Mouse (Mus musculus) hindbrain, embryonic 13.5 days (tissue): Measurements from ENCODE around the gene Zfhx3. TPM values are rescaled to one million over a fixed set of nuclear protein-coding genes. Genes with fewer than 3 reads are reported as not detected.
A peak's percentile ranks its signal among the peaks of the same experiment; 100 is the strongest.

Source experiments
- ATAC-seq: fragments of 200-750 bp; cut with Nextera tagmentation; 2 replicates; pipeline ENCODE4 v1.8.0; 2017; ENCODE audit warnings: moderate TSS enrichment; ENCODE audit not compliant: low FRiP score
- H3K27ac ChIP-seq: fragments of 300-500 bp; sonication (generic); 2 replicates; pipeline ENCODE4 v1.5.1; 2015; ENCODE audit warnings: inconsistent platforms, mild to moderate bottlenecking, moderate library complexity
- H3K27me3 ChIP-seq: fragments of 300-500 bp; sonication (generic); 2 replicates; pipeline ENCODE4 v1.6.1; 2015; ENCODE audit warnings: mild to moderate bottlenecking, inconsistent platforms
- H3K36me3 ChIP-seq: fragments of 300-500 bp; sonication (generic); 2 replicates; pipeline ENCODE4 v1.6.1; 2015; ENCODE audit warnings: mild to moderate bottlenecking, inconsistent platforms
- H3K4me1 ChIP-seq: fragments of 300-500 bp; sonication (generic); replicated peaks from 2 replicates; pipeline ENCODE4 v1.6.1; 2015; ENCODE audit warnings: inconsistent platforms
- H3K4me2 ChIP-seq: fragments of 300-500 bp; sonication (generic); 2 replicates; pipeline ENCODE4 v1.6.1; 2015; ENCODE audit warnings: inconsistent platforms, mild to moderate bottlenecking, moderate library complexity
- H3K4me3 ChIP-seq: fragments of 300-500 bp; sonication (generic); 2 replicates; pipeline ENCODE4 v1.5.1; 2015; ENCODE audit warnings: mild to moderate bottlenecking, inconsistent platforms
- H3K9ac ChIP-seq: fragments of 300-500 bp; sonication (generic); 2 replicates; pipeline ENCODE4 v1.6.1; 2015; ENCODE audit warnings: mild to moderate bottlenecking, inconsistent platforms
- H3K9me3 ChIP-seq: fragments of 300-500 bp; sonication (generic); 2 replicates; pipeline ENCODE4 v1.6.1; 2016; ENCODE audit warnings: inconsistent platforms
- WGBS: fragments of 180-500 bp; shearing (Covaris S2); methylation state at CpG from one replicate; pipeline ENCODE4 v1.1.7; 2015; 5-methylcytosine and 5-hydroxymethylcytosine counted together
- polyA plus RNA-seq: library from polyadenylated mRNA; unstranded; fragments of >200 nt; fragmentation: Nextera tagmentation; extraction: Ambion mirVana; gene quantifications from 2 replicates; pipeline ENCODE4 v1.2.1, GENCODE M21; 2015

Zfhx3 gene
- polyA plus RNA-seq, 1 experiment from 2014 or later = 36.9 TPM

DNA sequence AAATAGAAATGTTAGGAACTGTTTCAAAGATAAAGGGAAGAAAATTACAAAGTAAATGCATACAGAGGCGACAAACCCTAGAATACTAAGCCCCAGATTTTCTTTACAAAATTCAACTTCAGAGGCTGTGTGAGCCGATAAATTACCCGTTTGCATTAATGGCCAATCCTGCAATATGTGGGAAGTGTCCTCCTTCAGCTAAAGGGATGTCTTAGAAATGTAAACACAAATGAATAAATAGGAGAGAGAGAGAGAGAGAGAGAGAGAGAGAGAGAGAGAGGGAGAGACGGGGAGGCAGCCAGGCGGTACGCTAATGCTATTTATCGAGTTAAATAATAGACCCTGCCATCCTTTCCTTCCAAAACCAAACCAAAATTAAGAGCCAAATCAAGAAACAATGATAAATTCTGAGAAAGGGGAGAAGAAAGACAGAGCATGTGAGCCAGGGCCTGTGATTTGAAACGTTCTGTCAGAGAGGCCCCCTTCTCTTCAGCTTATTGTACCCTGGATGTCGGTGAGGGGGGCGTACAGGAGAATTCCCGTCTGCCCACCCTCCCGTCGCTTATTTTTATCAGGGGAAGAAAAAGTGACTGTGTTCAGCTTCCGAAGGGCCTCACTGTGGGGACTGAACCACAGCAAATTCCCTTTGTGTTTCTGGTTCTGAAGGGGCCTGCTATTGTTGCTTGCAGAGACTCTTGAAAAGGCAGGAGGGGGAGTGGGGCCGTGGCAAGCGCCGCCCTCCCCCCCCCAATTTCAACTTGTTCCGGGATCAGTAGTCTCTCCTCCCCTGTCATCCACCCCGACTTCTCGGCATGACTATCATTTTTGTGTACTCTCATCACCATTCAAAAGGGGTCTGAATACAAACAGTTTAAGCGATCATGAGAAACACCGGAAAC, 303.8 kb downstream of the Zfhx3 start:
- Histone ChIP-seq H3K27me3 (peaks cover 19% of the 10 kb centered on the region), H3K4me2 (peak overlapping the region; percentile 36), H3K27ac (peak overlapping the region; percentile 94), H3K9ac (peak overlapping the region; percentile 59), H3K9me3 (no peaks in the 10 kb centered on the region), H3K4me1 (peaks cover 45% of the 10 kb centered on the region), H3K36me3 (no peaks in the 10 kb centered on the region), H3K4me3 (no peak overlapping the region)
- 0 out of 2 replicates have a peak, but pooled peaks have one; percentile 17 for ATAC-seq
- WGBS = 18% methylated on average over 22 of the region's 22 CpGs

DNA sequence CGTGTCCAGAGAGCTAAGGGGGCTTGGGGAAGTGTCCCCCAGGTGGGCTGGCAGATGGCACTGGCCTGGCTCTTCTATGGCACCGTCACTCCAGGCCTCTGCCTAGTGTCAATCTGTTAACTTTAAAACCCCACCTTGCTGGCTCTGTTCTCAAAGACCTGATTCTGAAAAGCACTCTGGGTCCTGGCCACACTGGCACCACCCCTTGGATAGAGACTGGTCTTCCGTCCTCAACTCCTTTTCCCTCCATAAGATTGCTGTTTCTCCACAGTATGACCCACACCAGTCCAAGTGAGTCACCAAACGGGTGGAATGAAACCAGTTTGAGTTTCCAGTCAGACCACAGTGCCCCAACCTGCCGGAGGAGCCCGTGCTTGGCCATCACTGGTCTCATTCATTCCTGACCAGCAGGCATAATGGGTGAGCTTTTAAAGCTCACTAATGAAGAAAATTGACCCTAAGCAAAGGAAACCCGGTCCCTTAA, 304.5 kb downstream of the Zfhx3 start:
- Histone ChIP-seq H3K4me2 (peak overlapping the region; percentile 36; the same call in 1 of the 2 replicates), H3K9ac (no peak overlapping the region), H3K4me1 (peaks cover 42% of the 10 kb centered on the region), H3K27me3 (peaks cover 18% of the 10 kb centered on the region; the same call in 1 of the 2 replicates), H3K36me3 (no peaks in the 10 kb centered on the region), H3K27ac (peak overlapping the region; percentile 94), H3K9me3 (no peaks in the 10 kb centered on the region), H3K4me3 (no peak overlapping the region)
- WGBS = 28% methylated on average over 7 of the region's 7 CpGs
- no peak for ATAC-seq

DNA sequence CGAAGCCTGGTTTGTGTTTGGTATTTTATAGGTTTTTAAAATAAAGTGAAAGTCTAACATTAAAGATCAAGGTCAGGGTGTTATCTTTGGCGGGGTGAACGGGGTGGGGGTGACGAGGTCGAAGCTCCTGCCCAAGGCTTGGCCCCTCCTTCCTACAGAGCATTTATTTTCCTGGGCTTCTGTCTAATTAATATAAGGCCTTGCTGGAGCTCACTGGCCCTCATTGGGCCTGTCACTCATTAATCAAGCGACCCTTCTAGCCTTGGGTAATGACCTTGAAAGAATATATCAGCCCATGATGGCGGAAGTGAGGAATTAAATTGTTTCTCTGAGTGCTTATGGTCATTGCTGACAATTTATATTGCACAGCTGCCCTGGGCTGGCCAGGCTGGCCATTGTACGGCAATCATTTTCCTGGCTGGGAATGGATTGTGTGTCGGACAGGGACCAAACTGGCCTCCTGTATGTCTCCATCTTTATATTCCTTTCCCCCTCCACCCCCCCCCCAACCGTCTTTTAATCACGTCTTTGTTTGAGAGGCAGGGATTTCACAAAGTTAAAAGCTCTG, 322.2 kb downstream of the Zfhx3 start:
- H3K9ac ChIP-seq = no peak overlapping the region
- H3K4me3 ChIP-seq = no peak overlapping the region
- no peak for ATAC-seq
- no peaks in the 10 kb centered on the region for H3K27me3 ChIP-seq
- no peaks in the 10 kb centered on the region for H3K36me3 ChIP-seq
- 47% methylated on average over 11 of the region's 11 CpGs for WGBS
- H3K27ac ChIP-seq = peak overlapping the region; percentile 3; the same call in 1 of the 2 replicates
- H3K4me2 ChIP-seq = no peak overlapping the region
- no peaks in the 10 kb centered on the region for H3K9me3 ChIP-seq
- peaks cover 9% of the 10 kb centered on the region for H3K4me1 ChIP-seq

DNA sequence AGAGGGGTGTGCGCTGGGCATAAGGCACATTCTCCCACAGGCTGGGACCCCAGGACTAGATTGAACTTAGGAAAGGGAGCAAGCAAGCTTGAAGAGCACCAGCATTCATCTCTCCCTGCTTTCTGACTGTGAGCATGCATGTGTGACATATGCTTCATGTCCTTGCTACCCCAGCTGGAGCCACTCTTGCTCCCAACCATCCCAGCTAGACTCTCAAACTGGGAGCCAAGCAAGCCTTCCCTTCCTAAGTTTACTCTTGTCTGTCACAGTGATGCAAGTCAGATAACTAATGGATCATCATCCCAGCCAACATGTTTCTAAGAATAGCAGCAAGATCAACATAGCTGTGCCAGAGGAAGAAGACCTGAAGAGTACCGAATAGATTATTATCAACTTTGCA, 335.5 kb downstream of the Zfhx3 start:
- Histone ChIP-seq H3K36me3 (no peaks in the 10 kb centered on the region), H3K9ac (no peak overlapping the region), H3K27me3 (no peaks in the 10 kb centered on the region), H3K27ac (no peak overlapping the region), H3K9me3 (no peaks in the 10 kb centered on the region), H3K4me2 (no peak overlapping the region), H3K4me3 (no peak overlapping the region), H3K4me1 (0 out of 2 replicates have a peak, but pooled peaks cover 4% of the 10 kb centered on the region)
- 89% methylated on average over 2 of the region's 2 CpGs for WGBS
- ATAC-seq = no peak

DNA sequence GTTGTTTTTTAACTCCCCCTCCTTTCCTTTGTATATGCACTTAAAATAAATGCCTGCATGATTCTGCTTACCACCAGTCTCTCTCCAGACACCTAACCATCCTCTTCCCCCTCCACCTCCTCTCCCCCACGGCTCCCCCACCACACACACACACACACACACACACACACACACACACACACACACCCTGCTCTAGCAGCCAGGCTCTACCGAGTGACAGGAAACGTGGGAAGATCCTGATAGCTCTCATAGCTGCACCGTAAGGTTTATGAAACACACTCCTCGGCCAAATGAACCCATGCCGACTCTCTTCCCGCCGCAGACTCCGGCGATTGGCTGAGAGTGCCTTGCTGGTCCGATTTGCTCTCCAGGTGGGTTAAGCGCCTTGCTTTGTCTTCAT, 339.5 kb downstream of the Zfhx3 start:
- ATAC-seq = no peak
- Histone ChIP-seq H3K27me3 (peaks cover 3% of the 10 kb centered on the region; the same call in 1 of the 2 replicates), H3K9ac (no peak overlapping the region), H3K4me2 (0 out of 2 replicates have a peak overlapping the region, but pooled peaks have one; percentile 8), H3K9me3 (no peaks in the 10 kb centered on the region), H3K36me3 (no peaks in the 10 kb centered on the region), H3K4me3 (no peak overlapping the region), H3K4me1 (peaks cover 4% of the 10 kb centered on the region; the same call in 1 of the 2 replicates), H3K27ac (peak overlapping the region; percentile 80)
- WGBS = 65% methylated on average over 12 of the region's 12 CpGs

DNA sequence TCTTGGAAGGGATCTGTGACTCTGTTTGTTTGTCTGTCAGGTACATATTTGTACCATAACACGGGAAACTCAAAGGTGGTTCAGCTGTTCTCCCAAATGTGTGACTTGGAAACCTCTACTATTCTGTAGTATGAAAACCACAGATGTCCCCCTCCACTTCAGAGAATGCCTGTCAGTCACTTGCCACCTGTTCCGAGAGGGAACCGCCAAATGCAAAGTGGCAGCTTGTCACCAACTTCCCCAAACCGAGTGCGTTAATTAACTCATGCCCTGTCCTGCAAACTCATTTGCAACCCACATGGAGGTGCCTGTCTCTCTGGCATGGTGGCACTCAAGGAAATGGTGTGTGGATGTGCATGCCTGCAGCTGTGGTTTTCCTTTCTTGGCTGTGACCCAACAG, 343.7 kb downstream of the Zfhx3 start:
- Histone ChIP-seq H3K27ac (no peak overlapping the region), H3K4me1 (peaks cover 4% of the 10 kb centered on the region; the same call in 1 of the 2 replicates), H3K4me3 (no peak overlapping the region), H3K27me3 (peaks cover 8% of the 10 kb centered on the region; the same call in 1 of the 2 replicates), H3K36me3 (no peaks in the 10 kb centered on the region), H3K9ac (no peak overlapping the region), H3K4me2 (no peak overlapping the region), H3K9me3 (no peaks in the 10 kb centered on the region)
- ATAC-seq = no peak
- 48% methylated on average over 5 of the region's 5 CpGs for WGBS

DNA sequence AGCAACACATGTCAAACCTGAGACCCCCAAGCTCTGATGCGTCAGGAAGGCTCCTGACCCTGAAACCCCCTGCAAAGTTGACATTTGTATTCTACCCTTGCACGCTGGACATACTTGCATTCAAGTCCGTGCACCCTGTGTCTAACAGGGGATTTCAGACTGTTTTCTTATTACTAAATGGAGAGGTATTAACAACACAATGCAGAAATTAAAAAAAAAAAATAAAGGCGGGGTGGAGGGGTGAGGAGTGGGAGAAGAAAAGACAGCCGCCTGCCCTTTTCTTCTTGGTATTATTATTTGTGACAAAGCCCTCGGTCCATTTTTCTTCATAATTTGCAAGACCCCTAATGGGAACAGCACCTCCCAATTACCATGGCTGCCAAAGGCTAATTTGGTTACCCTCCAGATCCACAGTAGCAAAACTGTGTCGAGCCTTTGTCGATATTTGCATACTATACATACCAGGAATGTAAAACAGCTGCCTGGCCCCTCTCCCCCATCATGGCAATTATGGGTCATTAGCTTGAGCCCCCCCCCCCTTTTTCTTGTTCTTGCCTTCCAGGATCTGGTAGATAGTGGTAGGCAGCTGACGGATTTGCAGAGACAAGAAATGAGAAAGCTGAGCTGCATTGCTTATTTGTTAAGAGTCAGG, 358.6 kb downstream of the Zfhx3 start:
- H3K4me3 ChIP-seq = no peak overlapping the region
- WGBS = 24% methylated on average over 9 of the region's 9 CpGs
- H3K9me3 ChIP-seq = no peaks in the 10 kb centered on the region
- peaks cover 55% of the 10 kb centered on the region for H3K27me3 ChIP-seq
- H3K4me1 ChIP-seq = peaks cover 24% of the 10 kb centered on the region
- H3K36me3 ChIP-seq = no peaks in the 10 kb centered on the region
- no peak overlapping the region for H3K9ac ChIP-seq
- peak overlapping the region; percentile 58 for H3K27ac ChIP-seq
- 0 out of 2 replicates have a peak, but pooled peaks have one; percentile 36 for ATAC-seq
- no peak overlapping the region for H3K4me2 ChIP-seq

DNA sequence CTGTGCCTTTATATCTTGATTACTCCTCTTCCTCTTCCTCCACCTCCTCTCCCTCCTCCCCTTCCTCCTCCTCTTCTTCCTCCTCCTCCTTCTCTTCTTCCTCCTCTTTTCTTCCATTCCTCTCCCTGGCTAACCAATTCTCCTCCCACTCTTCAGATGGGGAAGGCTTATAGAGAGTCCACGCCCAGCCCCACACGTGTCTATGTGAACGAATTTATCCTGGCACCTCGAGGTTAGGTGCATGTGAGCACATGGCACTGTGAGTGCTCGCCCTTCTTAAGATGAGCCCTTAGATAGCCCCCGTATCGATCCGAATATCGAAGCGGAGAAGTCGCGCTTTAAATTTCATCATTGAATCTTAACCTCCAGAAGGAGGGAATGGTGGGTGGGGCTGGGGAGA, 359.2 kb downstream of the Zfhx3 start:
- Histone ChIP-seq H3K9me3 (no peaks in the 10 kb centered on the region), H3K4me2 (no peak overlapping the region), H3K36me3 (no peaks in the 10 kb centered on the region), H3K4me3 (no peak overlapping the region), H3K27me3 (peaks cover 57% of the 10 kb centered on the region), H3K27ac (peak overlapping the region; percentile 58), H3K9ac (no peak overlapping the region), H3K4me1 (peaks cover 24% of the 10 kb centered on the region)
- WGBS = 68% methylated on average over 12 of the region's 12 CpGs
- no peak for ATAC-seq

DNA sequence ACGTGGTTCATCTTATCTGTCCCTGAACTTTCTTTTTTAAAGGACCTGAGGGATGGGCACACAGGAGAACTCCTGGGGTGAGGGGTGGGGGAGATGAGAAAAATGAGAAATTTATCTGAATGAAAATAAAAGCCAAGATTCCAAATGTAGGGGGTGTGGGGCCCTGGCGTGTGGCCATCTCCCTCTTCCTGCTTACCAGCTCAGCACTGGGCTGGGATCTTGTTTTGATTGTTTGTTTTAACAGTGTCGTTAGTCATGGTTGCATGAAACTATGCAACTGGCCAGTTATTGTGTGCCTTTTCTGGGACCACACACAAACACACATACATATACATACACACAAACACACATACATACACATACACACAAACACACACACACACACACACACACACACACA, 362.9 kb downstream of the Zfhx3 start:
- WGBS = 72% methylated on average over 3 of the region's 3 CpGs
- Histone ChIP-seq H3K36me3 (no peaks in the 10 kb centered on the region), H3K4me2 (no peak overlapping the region), H3K27ac (no peak overlapping the region), H3K4me3 (no peak overlapping the region), H3K9me3 (no peaks in the 10 kb centered on the region), H3K4me1 (peaks cover 24% of the 10 kb centered on the region), H3K9ac (no peak overlapping the region), H3K27me3 (peaks cover 46% of the 10 kb centered on the region)
- ATAC-seq = no peak

DNA sequence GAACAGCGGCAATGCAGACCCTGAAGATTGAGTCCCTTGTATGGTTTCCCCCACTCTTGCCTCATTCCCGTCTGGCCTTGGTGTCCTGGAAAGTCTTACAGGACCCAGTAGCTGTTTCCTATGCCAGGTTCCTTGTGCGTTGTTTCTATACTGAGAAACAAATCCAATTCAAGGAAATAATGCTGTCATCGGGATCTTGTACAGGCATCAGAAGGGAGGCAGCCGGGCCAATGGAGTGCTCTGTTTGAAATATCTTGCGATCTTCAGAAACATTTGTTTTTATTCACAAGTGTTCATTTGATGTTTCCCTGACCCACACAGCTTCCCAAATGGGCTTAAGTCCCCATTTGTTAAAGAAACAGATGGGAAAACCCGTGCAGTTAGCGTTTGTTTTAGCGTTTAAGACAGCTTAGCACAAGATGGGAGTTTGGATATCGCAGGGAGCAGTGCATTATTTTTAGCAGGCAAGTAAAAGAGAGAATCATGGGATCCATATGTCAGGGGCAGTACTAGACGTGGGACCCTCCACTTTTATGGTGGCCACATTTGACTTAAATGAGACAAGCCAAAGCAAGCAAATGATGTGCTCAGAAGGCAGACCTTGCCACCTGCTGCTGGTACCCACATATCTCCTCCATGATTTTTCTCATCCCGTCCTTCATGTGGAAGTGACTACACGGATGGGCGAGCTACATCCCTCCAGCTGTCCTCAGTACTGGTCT, 367.2 kb downstream of the Zfhx3 start:
- Histone ChIP-seq H3K27ac (no peak overlapping the region), H3K27me3 (peaks cover 32% of the 10 kb centered on the region), H3K4me1 (peaks cover 6% of the 10 kb centered on the region), H3K36me3 (no peaks in the 10 kb centered on the region), H3K9ac (no peak overlapping the region), H3K4me3 (no peak overlapping the region), H3K9me3 (no peaks in the 10 kb centered on the region), H3K4me2 (no peak overlapping the region)
- 91% methylated on average over 14 of the region's 14 CpGs for WGBS
- ATAC-seq = no peak

DNA sequence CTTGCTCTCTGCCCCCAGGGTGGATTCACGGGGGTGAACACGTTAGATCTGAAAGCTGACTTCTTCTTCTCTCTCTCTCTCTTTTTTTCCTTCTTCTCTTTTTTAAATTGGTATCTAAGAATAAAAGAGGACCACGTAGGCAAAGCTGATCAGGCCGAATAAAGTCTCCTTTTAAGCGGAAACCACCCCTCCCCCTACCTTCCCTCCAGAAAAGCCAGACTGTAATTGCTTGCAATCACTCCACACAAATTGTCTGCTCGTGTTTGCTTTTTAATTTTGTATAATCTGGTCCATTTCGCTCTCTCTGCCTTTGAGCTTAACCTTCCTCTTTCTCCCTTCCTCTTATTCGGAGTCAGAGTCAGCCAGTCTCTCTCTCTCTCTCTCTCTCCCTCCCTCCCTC, 372.6 kb downstream of the Zfhx3 start:
- Histone ChIP-seq H3K4me1 (peaks cover 11% of the 10 kb centered on the region), H3K9ac (no peak overlapping the region), H3K27ac (0 out of 2 replicates have a peak overlapping the region, but pooled peaks have one; percentile 64), H3K4me2 (no peak overlapping the region), H3K36me3 (no peaks in the 10 kb centered on the region), H3K9me3 (no peaks in the 10 kb centered on the region), H3K4me3 (no peak overlapping the region), H3K27me3 (peaks cover 9% of the 10 kb centered on the region)
- no peak for ATAC-seq
- WGBS = 28% methylated on average over 8 of the region's 8 CpGs
